Mouse (Mus musculus) ES-Bruce4 (cell line): ENCODE measurements around the gene Ptms.

Experiments used
- CTCF ChIP-seq: IDR thresholded peaks from one replicate; pipeline ENCODE4 v1.8.1; 2011; ENCODE audit warnings: low read depth, low read length
- POLR2A ChIP-seq: IDR thresholded peaks from one replicate; pipeline ENCODE4 v1.8.1; 2011; ENCODE audit warnings: low read length; ENCODE audit not compliant: insufficient read depth

DNA sequence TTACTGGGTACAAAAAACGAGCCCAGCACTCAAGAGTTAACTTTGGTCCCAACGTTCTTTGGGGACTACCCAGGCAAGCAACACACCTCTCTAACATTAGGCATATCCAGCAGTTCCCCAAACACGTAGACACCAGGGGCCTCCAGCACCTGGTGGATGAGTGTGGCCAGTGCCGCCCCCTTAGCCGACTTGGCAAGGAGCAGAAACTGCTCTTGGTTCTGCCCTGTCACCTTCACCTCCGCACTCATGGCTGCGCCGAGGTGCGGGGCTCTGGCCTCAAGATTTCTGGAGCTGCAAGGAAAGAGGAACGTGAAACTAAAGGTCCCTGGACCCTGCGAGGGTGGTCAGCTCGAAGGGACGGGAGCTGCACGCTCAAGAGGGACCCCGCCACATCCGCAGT lies 44.7 kb upstream of the Ptms start:
- TF ChIP-seq POLR2A (no peak), CTCF (no peak)
